Mouse (Mus musculus) hindbrain, embryonic 11.5 days (tissue): ENCODE measurements around the gene Tmem220. TPM values are rescaled to one million over a fixed set of nuclear protein-coding genes. Genes with fewer than 3 reads are reported as not detected.

ENCODE experiments used
- ATAC-seq: fragments of 200-750 bp; cut with Nextera tagmentation; 2 replicates; pipeline ENCODE4 v1.8.0; 2017; ENCODE audit warnings: mild to moderate bottlenecking, moderate TSS enrichment, moderate library complexity; ENCODE audit not compliant: low FRiP score
- DNase-seq: peaks from one replicate; pipeline ENCODE4 v3.0.0-alpha.2; 2015; ENCODE audit warnings: low spot score
- H3K27ac ChIP-seq: fragments of 300-500 bp; sonication (generic); 2 replicates; pipeline ENCODE4 v1.5.1; 2014; ENCODE audit warnings: mild to moderate bottlenecking, low read depth, low read length
- H3K27me3 ChIP-seq: fragments of 300-500 bp; sonication (generic); 2 replicates; pipeline ENCODE4 v1.6.1; 2014; ENCODE audit warnings: mild to moderate bottlenecking, low read length, moderate library complexity, mixed read lengths; ENCODE audit not compliant: control insufficient read depth, insufficient read depth
- H3K36me3 ChIP-seq: fragments of 300-500 bp; sonication (generic); 2 replicates; pipeline ENCODE4 v1.6.1; 2014; ENCODE audit warnings: mild to moderate bottlenecking, low read length, moderate library complexity, mixed read lengths; ENCODE audit not compliant: control insufficient read depth, insufficient read depth
- H3K4me1 ChIP-seq: fragments of 300-500 bp; sonication (generic); replicated peaks from 2 replicates; pipeline ENCODE4 v1.6.1; 2014; ENCODE audit warnings: low read length, mixed read lengths; ENCODE audit not compliant: control insufficient read depth, insufficient read depth
- H3K4me2 ChIP-seq: fragments of 300-500 bp; sonication (generic); replicated peaks from 2 replicates; pipeline ENCODE4 v1.6.1; 2014; ENCODE audit warnings: mild to moderate bottlenecking, low read depth, low read length
- H3K4me3 ChIP-seq: fragments of 300-500 bp; sonication (generic); 2 replicates; pipeline ENCODE4 v1.5.1; 2014; ENCODE audit warnings: low read depth, low read length
- H3K9ac ChIP-seq: fragments of 300-500 bp; sonication (generic); 2 replicates; pipeline ENCODE4 v1.6.1; 2014; ENCODE audit warnings: low read depth, low read length
- H3K9me3 ChIP-seq: fragments of 300-500 bp; sonication (generic); 2 replicates; pipeline ENCODE4 v1.6.1; 2016; ENCODE audit warnings: low read length; ENCODE audit not compliant: control insufficient read depth
- WGBS: fragments of 180-500 bp; shearing (Covaris S2); extraction: QIAGEN DNeasy Blood & Tissue Kit; methylation state at CpG from one replicate; pipeline ENCODE4 v1.1.7; 2014; 5-methylcytosine and 5-hydroxymethylcytosine counted together
- polyA plus RNA-seq: library from polyadenylated mRNA; unstranded; fragments of >200 nt; fragmentation: Nextera tagmentation; extraction: Ambion mirVana; gene quantifications from 2 replicates; pipeline ENCODE4 v1.2.1, GENCODE M21; 2014

Gene Tmem220
- polyA plus RNA-seq, 1 experiment from 2014 or later = 1.5 TPM

DNA sequence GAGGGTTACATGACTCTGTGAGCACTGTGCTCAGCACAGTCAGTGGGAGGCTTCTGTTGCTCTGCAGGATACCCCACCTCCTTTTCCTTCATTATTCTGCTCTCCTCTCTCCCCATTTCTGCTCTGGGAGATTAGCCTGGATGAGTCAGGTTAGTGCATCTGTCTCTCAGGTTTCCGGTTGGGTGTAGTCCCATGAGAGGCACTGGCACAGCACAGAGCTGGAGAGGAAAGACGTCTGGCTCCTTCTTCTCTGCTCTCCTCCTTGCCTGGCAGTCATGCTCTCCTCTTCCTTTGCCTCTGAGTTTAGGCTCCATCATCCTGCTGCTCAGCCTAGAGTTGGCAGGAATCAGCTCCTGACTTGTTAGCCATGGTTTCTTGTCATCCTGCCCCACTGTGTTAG is 32.8 kb upstream of the Tmem220 start:
- Histone ChIP-seq H3K4me2 (no peak overlapping the region), H3K27me3 (no peaks in the 10 kb centered on the region), H3K4me3 (no peak overlapping the region), H3K27ac (no peak overlapping the region), H3K36me3 (no peaks in the 10 kb centered on the region), H3K4me1 (no peaks in the 10 kb centered on the region), H3K9ac (no peak overlapping the region), H3K9me3 (no peaks in the 10 kb centered on the region)
- 76% methylated on average over 2 of the region's 2 CpGs for WGBS
- ATAC-seq (no peak), DNase-seq (no peak)

DNA sequence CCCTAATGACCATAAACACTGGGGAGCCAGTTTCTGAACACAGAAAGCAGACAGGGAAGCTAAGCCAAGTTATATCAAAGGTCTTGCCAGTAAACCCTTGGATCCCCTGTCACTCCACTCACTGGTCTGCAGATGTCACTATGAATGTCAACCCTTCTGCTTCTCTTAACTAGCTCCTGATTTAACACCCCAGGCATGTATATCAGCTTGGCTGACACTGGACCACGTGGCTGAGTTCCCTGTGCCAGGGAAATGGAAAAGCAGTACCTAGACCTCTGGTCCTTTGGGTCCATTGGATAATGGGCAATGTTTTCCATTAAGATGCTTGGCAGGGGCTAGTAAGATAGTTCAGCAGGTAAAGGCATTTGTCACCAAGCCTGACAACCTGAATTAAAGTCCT is 31.3 kb upstream of the Tmem220 start:
- Histone ChIP-seq H3K4me3 (no peak overlapping the region), H3K4me2 (no peak overlapping the region), H3K9ac (no peak overlapping the region), H3K36me3 (no peaks in the 10 kb centered on the region), H3K4me1 (no peaks in the 10 kb centered on the region), H3K27me3 (no peaks in the 10 kb centered on the region), H3K9me3 (no peaks in the 10 kb centered on the region), H3K27ac (no peak overlapping the region)
- ATAC-seq = no peak
- WGBS = 67% methylated on average over 1 of the region's 1 CpGs
- no peak for DNase-seq

DNA sequence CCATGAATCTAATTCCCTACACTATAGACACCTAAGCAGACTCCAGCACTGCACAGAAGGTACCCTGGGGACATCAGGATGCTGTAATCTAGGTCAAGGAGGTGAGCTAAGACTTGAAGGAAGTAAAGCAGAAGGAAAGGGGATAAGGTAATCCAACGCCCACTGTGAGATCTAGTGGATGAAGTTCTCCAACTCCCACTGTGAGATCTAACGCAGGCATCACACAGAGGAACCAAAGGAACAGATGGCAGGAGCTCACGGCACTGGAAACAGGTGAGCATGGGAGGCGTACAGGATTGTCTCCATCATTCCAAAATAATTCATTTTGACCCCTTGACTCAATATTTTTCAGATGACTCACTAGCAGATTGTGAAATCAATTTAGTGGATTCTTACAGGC is 28.5 kb upstream of the Tmem220 start:
- 79% methylated on average over 4 of the region's 4 CpGs for WGBS

DNA sequence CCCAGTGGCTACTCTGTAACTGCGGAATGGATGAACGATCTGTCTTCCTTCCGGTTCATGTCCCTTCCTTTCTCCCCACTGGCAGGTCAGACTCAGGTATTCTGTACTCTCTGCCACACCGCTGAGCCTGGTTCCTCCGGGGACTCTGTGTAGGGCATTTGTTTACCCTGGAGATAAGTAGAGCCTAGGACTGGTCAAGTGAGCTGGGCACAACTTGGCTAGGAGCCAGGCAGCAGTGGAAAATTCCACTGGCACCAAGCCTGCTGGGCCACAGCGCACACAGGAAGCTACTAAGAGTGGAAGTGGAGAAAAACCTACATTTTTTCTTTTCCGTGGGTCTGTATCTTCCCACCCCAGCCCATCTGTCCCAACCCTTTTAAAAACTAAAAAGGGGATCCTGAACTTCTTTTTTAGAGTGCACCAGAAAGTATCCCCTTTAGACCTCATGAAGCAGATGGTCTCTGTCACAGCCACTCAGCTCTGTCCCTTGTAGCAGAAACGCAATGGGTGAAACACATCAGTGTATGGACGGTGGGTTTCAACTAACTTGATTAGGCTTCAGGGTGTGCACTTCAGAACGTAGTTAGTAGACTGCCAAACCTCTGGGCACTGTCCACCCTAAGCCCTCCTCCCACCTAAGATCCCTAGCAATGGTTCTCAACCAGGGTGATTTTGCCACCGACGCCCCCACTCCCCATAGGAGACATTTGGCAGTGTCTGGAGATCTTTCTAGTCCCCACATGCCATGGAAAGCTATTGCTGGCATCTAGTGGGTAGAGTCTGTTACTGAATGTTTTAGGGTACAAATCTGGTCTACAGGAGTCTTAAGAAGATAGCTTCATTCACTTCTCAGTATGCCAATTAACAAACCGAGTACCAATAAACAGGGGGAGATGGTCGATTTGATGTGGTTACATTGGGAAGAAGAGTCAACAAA is 26.2 kb upstream of the Tmem220 start:
- Histone ChIP-seq H3K4me3 (no peak overlapping the region), H3K27ac (no peak overlapping the region), H3K36me3 (no peaks in the 10 kb centered on the region), H3K4me2 (no peak overlapping the region), H3K9ac (no peak overlapping the region), H3K9me3 (no peaks in the 10 kb centered on the region), H3K4me1 (no peaks in the 10 kb centered on the region; the same call in 1 of the 2 replicates), H3K27me3 (no peaks in the 10 kb centered on the region)
- no peak for ATAC-seq
- WGBS = 86% methylated on average over 14 of the region's 14 CpGs
- no peak for DNase-seq

More for the DNA sequence above, 28.5 kb upstream of the Tmem220 start:
- Histone ChIP-seq H3K4me1 (no peaks in the 10 kb centered on the region; the same call in 1 of the 2 replicates), H3K27me3 (no peaks in the 10 kb centered on the region), H3K4me3 (no peak overlapping the region), H3K9me3 (no peaks in the 10 kb centered on the region), H3K4me2 (no peak overlapping the region), H3K9ac (no peak overlapping the region), H3K27ac (no peak overlapping the region), H3K36me3 (no peaks in the 10 kb centered on the region)
- DNase-seq (no peak), ATAC-seq (no peak)

DNA sequence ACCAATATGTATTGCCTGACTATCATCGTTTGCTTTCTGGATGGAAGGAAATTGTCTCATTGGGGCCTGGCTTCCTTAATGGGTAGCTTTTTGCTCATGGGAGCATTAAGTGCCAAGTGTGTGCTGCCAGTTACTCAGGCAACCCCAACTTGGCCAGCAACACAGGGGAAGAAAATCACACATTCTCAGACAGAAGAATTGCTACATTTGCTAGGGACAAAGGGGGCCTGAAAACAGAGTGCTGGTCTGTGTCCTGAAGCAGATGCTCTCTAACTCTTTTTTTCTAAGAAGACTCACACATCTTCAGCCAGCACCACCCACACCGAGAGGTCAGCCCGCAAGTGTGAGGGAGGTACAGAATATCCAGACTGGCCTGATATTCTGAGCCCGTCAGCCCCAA is 24.3 kb upstream of the Tmem220 start:
- H3K4me1 ChIP-seq = no peaks in the 10 kb centered on the region; the same call in 1 of the 2 replicates
- H3K27ac ChIP-seq = no peak overlapping the region
- H3K27me3 ChIP-seq = no peaks in the 10 kb centered on the region
- no peak for ATAC-seq
- no peak overlapping the region for H3K4me2 ChIP-seq
- H3K4me3 ChIP-seq = no peak overlapping the region
- H3K36me3 ChIP-seq = no peaks in the 10 kb centered on the region
- 75% methylated on average over 4 of the region's 4 CpGs for WGBS
- DNase-seq = no peak
- H3K9ac ChIP-seq = no peak overlapping the region
- H3K9me3 ChIP-seq = no peaks in the 10 kb centered on the region

DNA sequence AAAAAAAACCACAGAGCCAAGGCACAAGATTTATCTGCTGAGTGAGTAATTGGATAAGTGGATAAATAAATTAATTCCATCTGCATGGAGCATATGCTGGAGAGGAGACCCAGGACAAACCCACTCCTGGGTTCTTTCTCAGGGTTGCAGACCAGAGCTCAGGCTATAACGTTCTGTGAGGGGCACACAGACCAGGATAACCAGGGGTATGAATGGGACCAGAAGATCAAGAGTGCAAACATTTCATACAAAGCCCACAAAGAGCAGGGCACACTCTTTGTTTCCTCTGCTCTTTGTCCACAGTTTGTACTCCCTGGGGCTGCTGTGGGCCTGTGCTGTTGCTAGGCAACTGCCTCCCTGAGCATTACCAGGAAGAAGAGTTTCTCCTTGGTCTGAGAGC is 23.2 kb upstream of the Tmem220 start:
- Histone ChIP-seq H3K36me3 (no peaks in the 10 kb centered on the region), H3K4me1 (no peaks in the 10 kb centered on the region; the same call in 1 of the 2 replicates), H3K27me3 (no peaks in the 10 kb centered on the region), H3K9ac (no peak overlapping the region), H3K9me3 (no peaks in the 10 kb centered on the region), H3K27ac (0 out of 2 replicates have a peak overlapping the region, but pooled peaks have one; percentile 17), H3K4me2 (no peak overlapping the region), H3K4me3 (no peak overlapping the region)
- WGBS = 22% methylated on average over 1 of the region's 1 CpGs
- DNase-seq (peak; percentile 67), ATAC-seq (peak; percentile 56)

DNA sequence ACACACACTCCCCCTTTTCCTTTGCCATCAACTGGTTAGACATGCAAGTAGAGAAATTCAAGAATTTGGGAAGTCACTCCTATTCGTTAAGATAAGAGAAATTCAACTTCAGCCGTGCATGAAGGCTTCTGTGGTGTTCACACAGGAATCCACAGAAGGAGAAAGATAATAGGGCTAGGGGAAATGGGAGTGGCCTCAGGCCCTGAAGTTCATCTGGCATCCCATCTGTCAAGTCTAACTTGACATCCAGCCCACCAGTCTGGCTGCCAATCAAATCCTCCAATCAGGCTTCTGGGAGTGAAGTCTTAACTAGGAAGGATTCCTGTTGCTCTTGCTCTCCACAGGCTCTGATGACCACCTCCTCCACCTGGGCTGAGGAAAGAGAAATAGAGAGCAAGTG is 22.0 kb upstream of the Tmem220 start:
- H3K36me3 ChIP-seq = no peaks in the 10 kb centered on the region
- no peak for ATAC-seq
- H3K4me2 ChIP-seq = no peak overlapping the region
- WGBS = 66% methylated on average over 2 of the region's 2 CpGs
- H3K9me3 ChIP-seq = no peaks in the 10 kb centered on the region
- H3K4me1 ChIP-seq = no peaks in the 10 kb centered on the region; the same call in 1 of the 2 replicates
- no peak overlapping the region for H3K4me3 ChIP-seq
- H3K9ac ChIP-seq = no peak overlapping the region
- DNase-seq = no peak
- no peaks in the 10 kb centered on the region for H3K27me3 ChIP-seq
- no peak overlapping the region for H3K27ac ChIP-seq

DNA sequence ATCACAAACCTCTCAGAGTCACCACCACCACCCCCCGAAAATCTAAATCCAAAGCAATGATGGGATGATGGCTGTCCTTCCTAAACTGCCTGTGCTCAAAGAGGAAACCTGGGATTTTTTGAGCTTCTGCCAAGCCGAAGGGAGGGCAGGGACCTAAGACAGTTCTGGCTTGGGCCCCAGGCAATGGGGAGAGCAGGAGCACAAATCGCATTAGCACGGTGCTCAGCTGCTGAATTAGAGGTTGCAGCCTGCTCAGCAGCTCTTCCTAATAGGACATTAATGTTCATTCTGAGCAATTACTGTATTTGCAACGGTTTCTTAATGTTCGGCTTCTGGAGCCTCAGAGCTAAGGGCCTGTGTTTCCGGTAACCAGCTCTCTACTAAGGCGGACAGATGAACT is 17.0 kb upstream of the Tmem220 start:
- Histone ChIP-seq H3K9ac (no peak overlapping the region), H3K9me3 (no peaks in the 10 kb centered on the region), H3K36me3 (no peaks in the 10 kb centered on the region), H3K27me3 (no peaks in the 10 kb centered on the region), H3K4me3 (no peak overlapping the region), H3K27ac (no peak overlapping the region), H3K4me1 (no peaks in the 10 kb centered on the region), H3K4me2 (no peak overlapping the region)
- ATAC-seq (no peak), DNase-seq (no peak)
- 70% methylated on average over 8 of the region's 8 CpGs for WGBS

DNA sequence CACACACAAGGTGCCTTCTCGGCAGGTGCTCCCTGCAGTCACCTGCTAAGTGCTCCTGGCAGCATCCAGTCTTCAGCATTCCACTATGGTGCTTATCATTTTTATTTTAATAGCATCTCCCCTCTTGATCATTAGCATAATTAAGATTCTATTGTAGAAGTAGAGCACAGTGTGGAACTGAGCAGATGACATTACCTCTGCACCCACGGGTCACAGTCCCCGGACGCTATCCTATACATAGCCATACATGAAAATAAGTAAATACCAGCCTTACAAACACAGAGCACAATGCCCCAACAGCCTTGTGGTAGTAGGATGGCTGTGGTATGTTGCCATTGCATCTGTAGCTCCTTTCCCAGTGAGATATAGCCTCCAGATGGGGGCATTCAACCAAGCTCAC is 16.4 kb upstream of the Tmem220 start:
- no peak overlapping the region for H3K4me3 ChIP-seq
- H3K9me3 ChIP-seq = no peaks in the 10 kb centered on the region
- WGBS = 93% methylated on average over 4 of the region's 4 CpGs
- no peak overlapping the region for H3K9ac ChIP-seq
- ATAC-seq (no peak), DNase-seq (no peak)
- H3K27ac ChIP-seq = no peak overlapping the region
- H3K4me1 ChIP-seq = no peaks in the 10 kb centered on the region
- no peak overlapping the region for H3K4me2 ChIP-seq
- H3K36me3 ChIP-seq = no peaks in the 10 kb centered on the region
- H3K27me3 ChIP-seq = no peaks in the 10 kb centered on the region
